Mouse (Mus musculus): ENCODE measurements around the gene Nsd1. TPM values are rescaled to one million over a fixed set of nuclear protein-coding genes. Genes with fewer than 3 reads are reported as not detected.

Gene Nsd1
- total RNA-seq, 4 experiments from 2014 or later, result 47.2 to 55.1 (median 51.9) TPM

- no peak for DNase-seq (ENCODE audit: low spot score)
Measured at GRCm38 (mm10) chr13:55252820-55253219, 43.2 kb downstream of the Nsd1 start.

- DNase-seq (ENCODE audit: low spot score), result no peak
Measured at GRCm38 (mm10) chr13:55255052-55255652, 45.6 kb downstream of the Nsd1 start.

DNA sequence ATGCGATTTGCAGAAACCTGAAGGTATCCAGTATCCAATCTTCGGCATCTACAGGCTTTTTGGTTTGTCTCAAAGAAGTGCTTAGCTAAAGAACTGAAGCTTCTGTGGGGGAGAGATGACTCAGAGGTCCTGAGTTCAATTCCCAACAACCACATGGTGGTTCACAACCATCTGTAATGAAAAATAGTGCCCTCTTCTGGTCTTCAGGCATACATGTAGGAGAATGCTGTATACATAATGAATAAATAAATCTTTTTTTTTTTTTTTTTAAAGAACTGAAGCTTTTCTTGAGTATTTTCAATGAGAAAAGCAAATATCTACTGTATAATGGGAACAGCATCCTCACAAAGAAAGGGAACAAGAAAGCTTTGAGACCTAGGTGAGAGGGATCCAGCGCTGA, 49.1 kb downstream of the Nsd1 start:
- DNase-seq (ENCODE audit: low spot score), result no peak

- DNase-seq (ENCODE audit: low spot score), result no peak
Measured at GRCm38 (mm10) chr13:55261521-55261920, 51.9 kb downstream of the Nsd1 start.

DNA sequence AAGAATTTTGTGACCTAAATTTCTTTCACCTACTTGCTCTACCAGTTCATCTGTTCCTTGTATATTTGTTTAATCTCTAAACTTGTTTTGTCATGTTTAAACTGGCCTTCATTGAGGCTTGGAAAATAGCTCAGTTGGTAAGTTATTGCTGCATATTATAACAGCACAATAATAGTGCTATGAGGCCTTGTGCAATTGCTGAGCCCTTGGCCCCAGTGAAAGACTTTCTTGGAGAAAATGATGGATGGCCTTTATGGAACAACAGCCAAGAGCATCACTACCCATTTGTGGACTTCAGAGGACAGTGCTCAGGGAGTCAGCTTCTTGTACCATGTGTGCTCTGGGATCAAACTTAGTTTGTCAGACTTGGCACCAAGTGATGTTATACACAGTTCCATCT, 52.5 kb downstream of the Nsd1 start:
- no peak for DNase-seq (ENCODE audit: low spot score)

GRCm38 (mm10) chr13:55277203-55277602, 67.6 kb downstream of the Nsd1 start:
- DNase-seq (ENCODE audit: low spot score), result no peak

DNA sequence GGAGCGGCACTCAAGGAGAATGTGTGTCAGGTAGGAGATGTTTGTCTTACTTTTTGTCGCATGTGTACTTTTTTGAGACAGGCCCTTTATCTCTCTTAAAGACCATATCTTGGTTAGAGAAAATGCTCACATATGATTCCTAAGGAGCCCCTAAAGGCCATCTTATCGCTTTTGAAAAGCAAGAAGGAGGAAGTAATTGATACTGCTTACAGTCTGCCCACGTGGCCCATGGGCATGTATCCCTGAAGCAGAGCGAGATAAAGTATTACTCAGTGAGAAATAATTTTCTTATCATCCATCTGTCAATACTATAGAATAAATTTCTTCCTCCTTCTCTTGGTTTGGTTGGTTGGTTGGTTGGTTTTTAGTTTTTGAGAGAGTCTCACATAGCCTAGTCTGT, 68.1 kb downstream of the Nsd1 start:
- no peak for DNase-seq (ENCODE audit: low spot score)

- DNase-seq (ENCODE audit: low spot score), result no peak
Measured at GRCm38 (mm10) chr13:55288854-55289253, 79.3 kb downstream of the Nsd1 start.

DNA sequence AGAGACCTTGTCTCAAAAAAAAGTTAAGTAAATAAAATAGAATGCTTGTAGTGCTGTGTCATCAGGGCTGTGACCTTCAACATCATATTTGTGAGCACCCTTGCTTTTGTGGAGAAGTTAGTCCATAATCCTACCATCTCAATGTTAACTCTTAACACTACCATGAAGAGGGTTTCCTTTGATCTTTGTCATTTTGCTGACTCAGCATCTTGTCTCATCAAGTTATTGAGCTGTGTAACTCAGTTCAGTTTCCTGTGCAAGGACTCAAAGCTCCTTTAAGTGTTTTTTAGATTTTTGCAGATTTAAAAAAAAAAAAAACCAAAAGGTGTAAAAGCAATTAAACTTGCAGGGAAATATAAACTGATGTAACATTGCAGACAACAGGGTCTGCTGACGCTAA, 87.2 kb downstream of the Nsd1 start:
- DNase-seq (ENCODE audit: low spot score), result no peak

GRCm38 (mm10) chr13:55300913-55301312, 91.3 kb downstream of the Nsd1 start:
- DNase-seq (ENCODE audit: low spot score), result no peak

- DNase-seq (ENCODE audit: low spot score), result no peak
Measured at GRCm38 (mm10) chr13:55312028-55312630, 102.5 kb downstream of the Nsd1 start.

DNA sequence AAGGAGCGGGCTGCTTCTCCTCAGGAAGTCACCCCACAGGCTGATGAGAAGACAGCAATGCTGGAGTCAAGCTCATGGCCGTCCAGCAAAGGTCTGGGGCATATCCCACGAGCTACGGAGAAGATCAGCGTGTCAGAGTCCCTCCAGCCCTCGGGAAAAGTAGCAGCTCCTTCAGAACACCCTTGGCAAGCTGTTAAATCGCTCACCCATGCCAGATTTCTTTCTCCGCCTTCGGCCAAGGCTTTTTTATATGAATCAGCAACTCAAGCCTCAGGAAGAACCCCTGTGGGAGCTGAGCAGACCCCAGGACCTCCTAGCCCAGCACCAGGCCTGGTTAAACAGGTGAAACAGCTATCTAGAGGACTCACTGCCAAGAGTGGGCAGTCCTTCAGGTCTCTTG, 103.5 kb downstream of the Nsd1 start:
- DNase-seq (ENCODE audit: low spot score), result no peak

DNA sequence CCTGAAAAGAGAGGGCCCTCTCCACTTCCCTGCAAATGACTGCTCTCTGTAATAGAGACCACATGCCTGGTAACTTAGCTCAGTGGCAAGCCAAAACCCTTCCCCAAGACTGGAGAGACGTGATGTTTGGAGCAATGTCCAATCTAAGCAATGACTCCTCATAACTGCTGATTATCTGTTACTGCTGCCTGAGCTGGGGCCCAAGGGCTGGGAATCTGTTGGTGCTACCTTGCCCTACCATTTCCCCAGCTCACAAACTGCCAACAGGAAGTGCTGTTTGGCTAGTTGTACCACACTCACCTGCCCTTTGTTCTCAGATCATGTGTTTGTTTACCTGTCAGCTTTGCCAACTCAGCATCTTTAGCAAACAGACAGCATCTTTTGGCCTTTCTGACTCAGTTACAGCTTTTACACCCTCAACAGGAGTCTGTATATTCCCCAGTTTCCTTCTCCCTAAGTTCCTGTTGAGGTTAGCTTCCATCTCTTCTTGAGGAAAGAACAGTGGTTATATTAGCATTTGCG, 105.4 kb downstream of the Nsd1 start:
- no peak for DNase-seq (ENCODE audit: low spot score)

DNA sequence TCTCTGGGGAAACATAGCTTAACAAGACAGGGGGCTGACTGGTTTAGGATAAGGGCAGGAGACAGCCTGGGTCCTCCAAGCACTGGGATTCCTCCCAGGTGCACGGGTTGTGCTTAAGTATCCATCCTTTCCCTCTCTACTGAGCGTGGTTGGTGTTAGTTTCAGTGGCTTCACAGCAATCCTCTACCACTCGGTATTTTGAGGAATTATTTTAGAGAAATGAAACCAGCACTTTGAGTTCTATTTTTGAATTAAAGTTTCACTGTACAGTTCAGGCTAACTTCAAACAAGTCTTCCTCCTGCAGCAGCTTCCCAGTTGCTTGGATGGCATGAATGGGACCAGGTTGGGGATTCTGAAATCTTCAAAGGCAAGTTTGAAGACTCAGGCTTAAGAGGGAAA, 108.8 kb downstream of the Nsd1 start:
- DNase-seq (ENCODE audit: low spot score), result no peak

- DNase-seq (ENCODE audit: low spot score), result no peak
Measured at GRCm38 (mm10) chr13:55319931-55320533, 110.5 kb downstream of the Nsd1 start, which contains the start of gene Prelid1. Gene Prelid1, plus strand, starts transcription at chr13:55320500.

DNA sequence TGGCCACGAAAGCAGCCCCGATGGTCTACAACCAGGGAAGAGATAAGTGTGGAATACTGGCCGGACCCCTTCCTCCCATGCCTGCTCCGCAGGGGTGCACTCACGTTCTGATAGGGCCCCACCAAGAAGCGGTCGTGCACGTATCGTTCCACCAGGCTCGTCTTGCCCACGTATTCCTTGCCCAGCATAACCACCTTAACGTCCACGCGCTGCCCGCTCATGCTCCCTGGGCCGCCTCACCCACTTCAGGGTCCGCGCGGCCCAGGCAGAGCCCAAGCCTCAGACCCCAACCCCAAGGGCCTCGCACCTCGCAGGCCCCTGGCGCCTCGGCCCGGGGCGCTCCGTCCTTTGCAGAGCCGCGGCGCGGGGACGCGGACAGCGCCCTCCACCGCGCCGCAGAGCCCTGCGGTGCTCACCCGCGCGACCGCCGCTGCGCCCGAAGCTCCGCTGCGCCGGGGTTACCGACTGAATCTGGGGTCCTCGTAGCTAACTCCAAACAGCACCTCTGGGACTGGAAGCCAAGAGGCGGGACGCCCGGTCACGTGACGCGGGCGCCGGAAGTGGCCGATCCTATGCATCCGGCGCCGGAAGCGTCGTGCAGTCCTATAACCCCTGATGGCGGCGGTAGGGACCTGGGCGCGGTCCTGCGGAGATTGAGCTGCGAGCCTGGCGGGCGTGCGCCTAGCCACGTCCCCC, 112.0 kb downstream of the Nsd1 start, which contains the start of gene Rab24:
Gene Rab24, minus strand, starts transcription at position 513 of the 696 bp plus-strand sequence.
- DNase-seq (ENCODE audit: low spot score), result peak; percentile 78

GRCm38 (mm10) chr13:55322130-55322825, 112.7 kb downstream of the Nsd1 start:
- DNase-seq (ENCODE audit: low spot score), result no peak

- DNase-seq (ENCODE audit: low spot score), result no peak
Measured at GRCm38 (mm10) chr13:55325596-55325995, 116.0 kb downstream of the Nsd1 start.

GRCm38 (mm10) chr13:55327169-55327568, 117.6 kb downstream of the Nsd1 start:
- no peak for DNase-seq (ENCODE audit: low spot score)

DNA sequence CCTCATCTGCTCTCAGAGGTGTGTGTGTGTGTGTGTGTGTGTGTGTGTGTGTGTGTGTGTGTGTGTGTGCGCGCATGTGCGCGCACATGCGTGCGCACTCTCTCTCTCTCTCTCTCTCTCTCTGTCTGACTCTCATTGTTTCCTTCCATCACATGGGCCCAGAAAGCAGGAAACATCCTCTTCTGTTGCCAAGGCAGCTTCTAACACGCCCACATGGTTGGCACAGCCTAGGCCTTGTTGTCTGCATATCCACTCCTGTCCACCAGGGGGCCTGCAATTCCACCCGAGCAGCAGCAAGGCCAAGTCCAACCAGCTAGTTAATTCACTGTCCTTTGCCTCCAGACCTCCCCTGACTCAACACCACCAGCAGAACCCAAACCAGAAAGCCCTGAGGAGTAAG, 118.1 kb downstream of the Nsd1 start:
- DNase-seq (ENCODE audit: low spot score), result peak; percentile 79

GRCm38 (mm10) chr13:55328171-55328570, 118.6 kb downstream of the Nsd1 start:
- no peak for DNase-seq (ENCODE audit: low spot score)

- no peak for DNase-seq (ENCODE audit: low spot score)
Measured at GRCm38 (mm10) chr13:55328641-55329040, 119.1 kb downstream of the Nsd1 start.

Measured in heart, adult 8-10 months (tissue).